Mouse (Mus musculus) urinary bladder, postnatal 10 days (tissue): ENCODE measurements around the gene Gm13539.
"Not testable (repeated sequence)": the region's sequence is repeated elsewhere in the genome, so short reads cannot be mapped to it uniquely, and the experiment has no call there.

Source experiments
- DNase-seq: peaks from one replicate; pipeline ENCODE4 v3.0.0; 2022; ENCODE audit warnings: low spot score

Gm13539 gene

GRCm38 (mm10) chr2:25781957-25782356 is at the start of gene Gm13539:
TSS of gene Gm13539 (plus strand) at chr2:25782257.
- DNase-seq: no peak

- no peak for DNase-seq
These were observed 48.7 kb upstream of the Gm13539 start for GRCm38 (mm10) chr2:25733199-25733930.

- DNase-seq: not testable (repeated sequence)
These were observed 45.3 kb upstream of the Gm13539 start, which contains the start of gene Obp2b for GRCm38 (mm10) chr2:25736709-25737108. TSS of gene Obp2b (plus strand) at chr2:25737009.

- DNase-seq: no peak
These were observed 40.4 kb upstream of the Gm13539 start for GRCm38 (mm10) chr2:25741671-25742070.

GRCm38 (mm10) chr2:25754201-25754600 is 27.9 kb upstream of the Gm13539 start:
- DNase-seq: no peak

- no peak for DNase-seq
These were observed 23.9 kb upstream of the Gm13539 start for GRCm38 (mm10) chr2:25758064-25758625.

GRCm38 (mm10) chr2:25765269-25765668 is 16.8 kb upstream of the Gm13539 start, which contains the start of gene Lcn3:
TSS of gene Lcn3 (plus strand) at chr2:25765569.
- DNase-seq: peak; percentile 0

GRCm38 (mm10) chr2:25767764-25768163 is 14.3 kb upstream of the Gm13539 start:
- DNase-seq: no peak

GRCm38 (mm10) chr2:25773507-25773906 is 8.6 kb upstream of the Gm13539 start:
- DNase-seq: no peak

- DNase-seq: no peak
These were observed 7.4 kb upstream of the Gm13539 start for GRCm38 (mm10) chr2:25774640-25775039.

GRCm38 (mm10) chr2:25775991-25776390 is 6.1 kb upstream of the Gm13539 start:
- DNase-seq: no peak

GRCm38 (mm10) chr2:25776717-25777116 is 5.3 kb upstream of the Gm13539 start, which contains the start of gene Lcn11:
TSS of gene Lcn11 (plus strand) at chr2:25777017.
- no peak for DNase-seq

GRCm38 (mm10) chr2:25779076-25779475 is 3.0 kb upstream of the Gm13539 start:
- no peak for DNase-seq

- no peak for DNase-seq
These were observed 1.1 kb upstream of the Gm13539 start for GRCm38 (mm10) chr2:25780921-25781320.

GRCm38 (mm10) chr2:25785573-25786322 is 3.7 kb downstream of the Gm13539 start:
- no peak for DNase-seq

- DNase-seq: no peak
These were observed 7.0 kb downstream of the Gm13539 start for GRCm38 (mm10) chr2:25789092-25789491.

GRCm38 (mm10) chr2:25797635-25798034 is 15.6 kb downstream of the Gm13539 start:
- no peak for DNase-seq

- DNase-seq: no peak
These were observed 16.0 kb downstream of the Gm13539 start for GRCm38 (mm10) chr2:25798065-25798464.

- no peak for DNase-seq
These were observed 29.7 kb downstream of the Gm13539 start for GRCm38 (mm10) chr2:25811711-25812110.

- DNase-seq: no peak
These were observed 31.3 kb downstream of the Gm13539 start for GRCm38 (mm10) chr2:25813364-25813763.

- DNase-seq: not testable (repeated sequence)
These were observed 33.7 kb downstream of the Gm13539 start, which contains the start of gene Glt6d1 for GRCm38 (mm10) chr2:25815748-25816147. TSS of gene Glt6d1 (minus strand) at chr2:25815848.

GRCm38 (mm10) chr2:25822806-25823205 is 40.7 kb downstream of the Gm13539 start, which contains the start of gene Lcn9:
TSS of gene Lcn9 (plus strand) at chr2:25823153.
- no peak for DNase-seq

GRCm38 (mm10) chr2:25824751-25825150 is 42.7 kb downstream of the Gm13539 start:
- DNase-seq: no peak
